Mouse (Mus musculus): ENCODE data around the gene Pomgnt1. TPM values are rescaled to one million over a fixed set of nuclear protein-coding genes. Genes with fewer than 3 reads are reported as not detected.

Gene Pomgnt1
- polyA plus RNA-seq, 1 experiment from 2014 or later, result 40.7 TPM

GRCm38 (mm10) chr4:116143317-116143811 lies 19.7 kb downstream of the Pomgnt1 start:
- 7% methylated on average over 7 of the region's 7 CpGs for WGBS
- H3K9me3 ChIP-seq (ENCODE audit: low read length), result no peaks in the 10 kb centered on the region
- no peaks in the 10 kb centered on the region for H3K27me3 ChIP-seq (replicated peaks; ENCODE audit: insufficient read depth, low read length)
- no peaks in the 10 kb centered on the region for H3K4me1 ChIP-seq (ENCODE audit: insufficient read depth, low read depth, low read length)
- 0 out of 2 replicates have a peak overlapping the region, but pooled peaks have one; percentile 74 for H3K9ac ChIP-seq (replicated peaks; ENCODE audit: low read depth)
- H3K36me3 ChIP-seq (ENCODE audit: insufficient read depth, low read length), result no peaks in the 10 kb centered on the region
- ATAC-seq (peak; percentile 27), DNase-seq (ENCODE audit: low spot score) (no peak)
- H3K4me3 ChIP-seq (ENCODE audit: low read depth, low read length), result peak overlapping the region; percentile 71; the same call in 1 of the 2 replicates
- TF ChIP-seq CTCF (IDR thresholded peaks at IDR 0.05) (no peak), EP300 (IDR thresholded peaks at IDR 0.05) (no peak)
- no peak overlapping the region for H3K27ac ChIP-seq (ENCODE audit: low read length)
- H3K4me2 ChIP-seq (replicated peaks; ENCODE audit: low read depth, low read length), result peak overlapping the region; percentile 97

GRCm38 (mm10) chr4:116143891-116144717 lies 20.5 kb downstream of the Pomgnt1 start:
- H3K27ac ChIP-seq (ENCODE audit: low read length), result peak overlapping the region; percentile 32; the same call in 1 of the 2 replicates
- peak overlapping the region; percentile 97 for H3K4me2 ChIP-seq (replicated peaks; ENCODE audit: low read depth, low read length)
- no peak for TF ChIP-seq EP300 (IDR thresholded peaks at IDR 0.05)
- no peak for TF ChIP-seq CTCF (IDR thresholded peaks at IDR 0.05)
- peak; percentile 56 for DNase-seq (ENCODE audit: low spot score)
- whole genome bisulfite sequencing, result under 1% methylated on average over 45 of the region's 47 CpGs
- H3K9ac ChIP-seq (replicated peaks; ENCODE audit: low read depth), result peak overlapping the region; percentile 74
- H3K4me3 ChIP-seq (ENCODE audit: low read depth, low read length), result peak overlapping the region; percentile 71
- ATAC-seq, result peak; percentile 82
- no peaks in the 10 kb centered on the region for H3K9me3 ChIP-seq (ENCODE audit: low read length)
- no peaks in the 10 kb centered on the region for H3K27me3 ChIP-seq (replicated peaks; ENCODE audit: insufficient read depth, low read length)
- H3K4me1 ChIP-seq (ENCODE audit: insufficient read depth, low read depth, low read length), result no peaks in the 10 kb centered on the region
- H3K36me3 ChIP-seq (ENCODE audit: insufficient read depth, low read length), result no peaks in the 10 kb centered on the region

GRCm38 (mm10) chr4:116149812-116150155 lies 26.1 kb downstream of the Pomgnt1 start:
- Histone ChIP-seq H3K9ac (replicated peaks; ENCODE audit: low read depth) (peak overlapping the region; percentile 90), H3K4me1 (ENCODE audit: insufficient read depth, low read depth, low read length) (peaks cover 10% of the 10 kb centered on the region; the same call in 1 of the 2 replicates), H3K4me3 (ENCODE audit: low read depth, low read length) (peak overlapping the region; percentile 74), H3K9me3 (ENCODE audit: low read length) (no peaks in the 10 kb centered on the region), H3K27me3 (replicated peaks; ENCODE audit: insufficient read depth, low read length) (no peaks in the 10 kb centered on the region), H3K4me2 (replicated peaks; ENCODE audit: low read depth, low read length) (peak overlapping the region; percentile 71), H3K27ac (ENCODE audit: low read length) (peak overlapping the region; percentile 90), H3K36me3 (ENCODE audit: insufficient read depth, low read length) (peaks cover 14% of the 10 kb centered on the region; the same call in 1 of the 2 replicates)
- TF ChIP-seq EP300 (IDR thresholded peaks at IDR 0.05), result no peak
- TF ChIP-seq CTCF (IDR thresholded peaks at IDR 0.05), result no peak
- 29% methylated on average over 6 of the region's 6 CpGs for WGBS
- ATAC-seq (no peak), DNase-seq (ENCODE audit: low spot score) (no peak)

- peak overlapping the region; percentile 74 for H3K4me3 ChIP-seq (ENCODE audit: low read depth, low read length)
- H3K27ac ChIP-seq (ENCODE audit: low read length), result peak overlapping the region; percentile 90
- peak overlapping the region; percentile 71 for H3K4me2 ChIP-seq (replicated peaks; ENCODE audit: low read depth, low read length)
- WGBS, result under 1% methylated on average over 52 of the region's 73 CpGs
- H3K4me1 ChIP-seq (ENCODE audit: insufficient read depth, low read depth, low read length), result peaks cover 10% of the 10 kb centered on the region; the same call in 1 of the 2 replicates
- H3K36me3 ChIP-seq (ENCODE audit: insufficient read depth, low read length), result peaks cover 18% of the 10 kb centered on the region
- H3K27me3 ChIP-seq (replicated peaks; ENCODE audit: insufficient read depth, low read length), result no peaks in the 10 kb centered on the region
- no peaks in the 10 kb centered on the region for H3K9me3 ChIP-seq (ENCODE audit: low read length)
- DNase-seq (ENCODE audit: low spot score) (peak; percentile 88), ATAC-seq (peak; percentile 97)
- TF ChIP-seq EP300 (IDR thresholded peaks at IDR 0.05), result no peak
- TF ChIP-seq CTCF (IDR thresholded peaks at IDR 0.05), result no peak
- peak overlapping the region; percentile 90 for H3K9ac ChIP-seq (replicated peaks; ENCODE audit: low read depth)
Measured at GRCm38 (mm10) chr4:116150156-116150861, 26.7 kb downstream of the Pomgnt1 start.

GRCm38 (mm10) chr4:116150862-116151221 lies 27.2 kb downstream of the Pomgnt1 start:
- H3K36me3 ChIP-seq (ENCODE audit: insufficient read depth, low read length), result peaks cover 22% of the 10 kb centered on the region
- no peaks in the 10 kb centered on the region for H3K9me3 ChIP-seq (ENCODE audit: low read length)
- DNase-seq (ENCODE audit: low spot score) (no peak), ATAC-seq (no peak)
- peak overlapping the region; percentile 71 for H3K4me2 ChIP-seq (replicated peaks; ENCODE audit: low read depth, low read length)
- no peak for TF ChIP-seq CTCF (IDR thresholded peaks at IDR 0.05)
- WGBS, result 21% methylated on average over 4 of the region's 4 CpGs
- H3K4me1 ChIP-seq (ENCODE audit: insufficient read depth, low read depth, low read length), result peaks cover 10% of the 10 kb centered on the region; the same call in 1 of the 2 replicates
- peak overlapping the region; percentile 90 for H3K27ac ChIP-seq (ENCODE audit: low read length)
- H3K27me3 ChIP-seq (replicated peaks; ENCODE audit: insufficient read depth, low read length), result no peaks in the 10 kb centered on the region
- H3K4me3 ChIP-seq (ENCODE audit: low read depth, low read length), result peak overlapping the region; percentile 74
- H3K9ac ChIP-seq (replicated peaks; ENCODE audit: low read depth), result peak overlapping the region; percentile 90

- peak within 1 kb of the TSS; percentile 90 for H3K9ac ChIP-seq (replicated peaks; ENCODE audit: low read depth)
- peak within 1 kb of the TSS; percentile 71 for H3K4me2 ChIP-seq (replicated peaks; ENCODE audit: low read depth, low read length)
- H3K27ac ChIP-seq (ENCODE audit: low read length), result peak within 1 kb of the TSS; percentile 90
- peak within 1 kb of the TSS; percentile 74 for H3K4me3 ChIP-seq (ENCODE audit: low read depth, low read length)
- H3K4me1 ChIP-seq (ENCODE audit: insufficient read depth, low read depth, low read length), result peaks cover 10% of the 10 kb centered on the region; the same call in 1 of the 2 replicates
- no peak for TF ChIP-seq CTCF (IDR thresholded peaks at IDR 0.05)
- ATAC-seq (no peak), DNase-seq (ENCODE audit: low spot score) (no peak)
- no peaks in the 10 kb centered on the region for H3K27me3 ChIP-seq (replicated peaks; ENCODE audit: insufficient read depth, low read length)
- H3K9me3 ChIP-seq (ENCODE audit: low read length), result no peaks in the 10 kb centered on the region
- WGBS, result 67% methylated on average over 6 of the region's 6 CpGs
- peaks cover 26% of the 10 kb centered on the region for H3K36me3 ChIP-seq (ENCODE audit: insufficient read depth, low read length)
Measured at GRCm38 (mm10) chr4:116151238-116151637, 27.6 kb downstream of the Pomgnt1 start, which contains the start of gene Lurap1. TSS of gene Lurap1 (minus strand) at chr4:116151338.
